Mouse (Mus musculus): ENCODE data around the gene Sez6l.

DNA sequence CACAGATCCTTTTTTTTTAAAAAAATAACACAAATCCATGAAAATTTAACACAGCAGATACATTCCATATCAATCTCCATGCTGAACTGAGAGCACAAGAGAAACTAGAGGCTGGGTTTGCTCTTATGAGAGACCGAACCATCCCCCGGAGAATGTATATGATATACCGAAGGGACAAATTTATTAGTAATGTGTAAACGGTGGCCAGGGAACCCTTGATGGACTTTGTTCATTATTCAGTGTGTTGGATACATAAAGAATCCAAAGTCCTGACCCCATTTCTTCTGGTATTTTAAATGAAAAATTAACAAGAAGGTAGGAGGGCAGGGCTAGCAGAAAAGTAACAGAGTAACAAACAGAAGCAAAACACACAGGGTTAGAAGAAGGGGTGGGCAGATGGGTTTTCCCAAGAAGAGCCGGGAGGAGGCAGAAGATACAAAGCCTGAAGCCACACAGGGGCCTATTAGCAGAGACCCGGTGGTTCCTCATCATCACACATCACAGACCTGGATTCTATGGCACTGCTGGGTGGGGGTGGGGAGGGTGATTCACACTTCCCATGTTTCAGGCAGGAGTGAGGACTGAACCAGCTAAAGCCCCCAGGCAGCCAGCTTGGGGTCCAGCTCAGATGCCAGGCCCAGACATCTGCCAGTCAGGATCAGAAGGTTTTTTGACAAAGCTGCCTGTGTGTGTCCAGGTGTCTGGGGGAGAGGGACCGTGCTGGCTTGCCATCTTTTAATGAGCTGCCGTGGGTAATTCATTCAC, 76.9 kb downstream of the Sez6l start:
- TF ChIP-seq CTCF (IDR thresholded peaks at IDR 0.05; ENCODE audit: borderline replicate concordance, extremely low read depth, insufficient read depth, insufficient read length) (no peak), POLR2A (IDR thresholded peaks at IDR 0.05; ENCODE audit: borderline replicate concordance, extremely low read depth, insufficient read depth, insufficient read length, poor library complexity, severe bottlenecking) (no peak)
